Mouse (Mus musculus) midbrain, embryonic 11.5 days (tissue): ENCODE data around the gene Padi2. TPM values are rescaled to one million over a fixed set of nuclear protein-coding genes. Genes with fewer than 3 reads are reported as not detected.
A peak's percentile ranks its signal among the peaks of the same experiment; 100 is the strongest.

Experiments used
- ATAC-seq: fragments of 200-750 bp; cut with Nextera tagmentation; 2 replicates; pipeline ENCODE4 v1.8.0; 2017; ENCODE audit warnings: moderate TSS enrichment, moderate library complexity; ENCODE audit not compliant: low FRiP score
- DNase-seq: peaks from one replicate; pipeline ENCODE4 v3.0.0; 2015; ENCODE audit warnings: low spot score; ENCODE audit errors: missing footprints
- H3K27ac ChIP-seq: fragments of 300-500 bp; sonication (generic); 2 replicates; pipeline ENCODE4 v1.5.1; 2014; ENCODE audit warnings: low read depth, low read length
- H3K27me3 ChIP-seq: fragments of 300-500 bp; sonication (generic); 2 replicates; pipeline ENCODE4 v1.6.1; 2014; ENCODE audit warnings: mild to moderate bottlenecking, low read length, moderate library complexity, mixed read lengths; ENCODE audit not compliant: control insufficient read depth, insufficient read depth
- H3K36me3 ChIP-seq: fragments of 300-500 bp; sonication (generic); 2 replicates; pipeline ENCODE4 v1.6.1; 2014; ENCODE audit warnings: mild to moderate bottlenecking, low read length, moderate library complexity, mixed read lengths; ENCODE audit not compliant: control insufficient read depth, insufficient read depth
- H3K4me1 ChIP-seq: fragments of 300-500 bp; sonication (generic); 2 replicates; pipeline ENCODE4 v1.6.1; 2014; ENCODE audit warnings: low read length; ENCODE audit not compliant: control insufficient read depth, insufficient read depth
- H3K4me2 ChIP-seq: fragments of 300-500 bp; sonication (generic); 2 replicates; pipeline ENCODE4 v1.6.1; 2014; ENCODE audit warnings: mild to moderate bottlenecking, moderate library complexity
- H3K4me3 ChIP-seq: fragments of 300-500 bp; sonication (generic); 2 replicates; pipeline ENCODE4 v1.5.1; 2014; ENCODE audit warnings: low read depth, low read length
- H3K9ac ChIP-seq: fragments of 300-500 bp; sonication (generic); 2 replicates; pipeline ENCODE4 v1.6.1; 2014; ENCODE audit warnings: low read length
- H3K9me3 ChIP-seq: fragments of 300-500 bp; sonication (generic); 2 replicates; pipeline ENCODE4 v1.6.1; 2016; ENCODE audit warnings: low read length; ENCODE audit not compliant: control insufficient read depth
- WGBS: fragments of 180-500 bp; shearing (Covaris S2); extraction: QIAGEN DNeasy Blood & Tissue Kit; methylation state at CpG from one replicate; pipeline ENCODE4 v1.1.7; 2014; 5-methylcytosine and 5-hydroxymethylcytosine counted together
- polyA plus RNA-seq: library from polyadenylated mRNA; unstranded; fragments of >200 nt; fragmentation: Nextera tagmentation; extraction: Ambion mirVana; gene quantifications from 2 replicates; pipeline ENCODE4 v1.2.1, GENCODE M21; 2014

Padi2 gene
- polyA plus RNA-seq, 1 experiment from 2014 or later: 0.49 TPM

DNA sequence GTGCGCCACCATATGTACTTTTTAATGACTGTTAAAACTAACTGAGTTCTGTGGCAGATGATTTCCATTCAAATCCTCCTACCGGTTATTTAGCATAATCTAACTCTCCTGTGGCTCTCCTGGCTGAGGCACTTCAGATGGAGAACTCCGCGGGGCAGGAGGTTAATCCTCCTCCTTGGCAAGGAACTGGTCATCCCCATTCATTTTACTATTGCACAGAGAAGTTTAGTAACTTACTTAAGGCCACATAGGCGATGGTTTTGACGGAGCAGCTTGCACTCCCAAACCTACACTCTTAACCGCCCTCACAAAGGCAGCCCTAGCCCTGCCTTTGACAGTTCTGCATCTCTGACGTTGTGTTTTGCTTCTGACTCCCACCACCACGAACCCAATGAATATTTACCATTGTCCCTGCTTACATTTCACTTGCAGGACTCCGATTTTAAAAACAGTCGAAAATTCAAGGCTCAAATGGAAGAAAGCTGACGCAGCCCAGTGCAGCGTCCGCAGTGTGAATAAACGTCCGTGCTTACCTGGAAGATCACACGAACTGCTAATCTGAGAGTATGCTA is 51.1 kb downstream of the Padi2 start:
- no peak for ATAC-seq
- Histone ChIP-seq H3K9ac (peak overlapping the region; percentile 36), H3K4me2 (peak overlapping the region; percentile 53), H3K36me3 (no peaks in the 10 kb centered on the region), H3K4me1 (peaks cover 14% of the 10 kb centered on the region), H3K27ac (peak overlapping the region; percentile 7), H3K9me3 (no peaks in the 10 kb centered on the region), H3K27me3 (no peaks in the 10 kb centered on the region), H3K4me3 (peak overlapping the region; percentile 31)
- WGBS: 6% methylated on average over 17 of the region's 17 CpGs
- peak; percentile 96 for DNase-seq

DNA sequence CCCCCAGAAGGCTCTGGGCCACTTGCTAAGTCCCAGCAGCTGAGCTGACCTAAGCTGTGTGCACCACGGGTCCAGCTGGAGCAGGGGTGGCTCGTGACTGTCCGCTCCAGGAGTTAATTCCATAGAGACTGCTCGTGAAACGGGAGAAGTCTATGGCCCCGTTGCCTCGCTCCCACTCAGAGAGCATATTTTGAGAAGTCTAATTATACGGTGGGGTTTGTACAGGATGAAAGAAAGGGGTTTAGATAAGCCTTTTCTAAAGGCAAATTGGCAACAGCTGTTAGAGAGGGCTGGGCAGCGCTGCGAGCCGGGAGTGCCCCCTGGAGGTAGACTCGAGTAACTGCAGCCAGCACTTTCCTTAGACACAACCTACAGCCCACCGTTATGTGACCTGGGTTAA is 51.6 kb downstream of the Padi2 start:
- H3K27ac ChIP-seq: peak overlapping the region; percentile 7
- H3K9ac ChIP-seq: peak overlapping the region; percentile 36
- peak overlapping the region; percentile 53 for H3K4me2 ChIP-seq

DNA sequence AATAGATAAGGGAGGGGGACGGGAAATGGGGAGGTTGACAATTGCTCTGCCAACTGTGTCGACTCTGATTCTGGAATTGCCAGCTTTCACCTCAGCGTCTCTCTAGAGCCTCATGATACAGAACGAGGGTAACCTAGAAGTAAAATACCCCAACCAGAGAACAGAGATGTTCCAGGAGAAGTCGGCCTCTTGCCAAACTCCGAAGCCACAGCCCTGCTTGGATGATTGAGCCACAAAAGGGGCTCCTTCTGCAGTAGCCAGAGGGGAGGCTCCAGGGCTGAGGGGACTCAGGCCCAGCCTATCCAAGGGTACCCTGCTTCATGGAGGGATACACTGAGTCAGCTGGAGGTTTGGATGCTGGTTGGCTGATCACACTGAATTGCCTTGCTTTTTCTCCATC is 52.2 kb downstream of the Padi2 start:
- Histone ChIP-seq H3K27me3 (no peaks in the 10 kb centered on the region), H3K9me3 (no peaks in the 10 kb centered on the region), H3K4me3 (no peak overlapping the region), H3K36me3 (no peaks in the 10 kb centered on the region), H3K4me2 (no peak overlapping the region), H3K9ac (no peak overlapping the region), H3K4me1 (peaks cover 20% of the 10 kb centered on the region), H3K27ac (no peak overlapping the region)
- ATAC-seq (no peak), DNase-seq (no peak)
- WGBS: 63% methylated on average over 6 of the region's 6 CpGs

More for the DNA sequence above, 51.6 kb downstream of the Padi2 start:
- peak overlapping the region; percentile 31 for H3K4me3 ChIP-seq
- peaks cover 19% of the 10 kb centered on the region for H3K4me1 ChIP-seq
- WGBS: 1% methylated on average over 13 of the region's 13 CpGs
- H3K27me3 ChIP-seq: no peaks in the 10 kb centered on the region
- ATAC-seq: peak; percentile 36
- peak; percentile 98 for DNase-seq
- H3K36me3 ChIP-seq: no peaks in the 10 kb centered on the region
- H3K9me3 ChIP-seq: no peaks in the 10 kb centered on the region

DNA sequence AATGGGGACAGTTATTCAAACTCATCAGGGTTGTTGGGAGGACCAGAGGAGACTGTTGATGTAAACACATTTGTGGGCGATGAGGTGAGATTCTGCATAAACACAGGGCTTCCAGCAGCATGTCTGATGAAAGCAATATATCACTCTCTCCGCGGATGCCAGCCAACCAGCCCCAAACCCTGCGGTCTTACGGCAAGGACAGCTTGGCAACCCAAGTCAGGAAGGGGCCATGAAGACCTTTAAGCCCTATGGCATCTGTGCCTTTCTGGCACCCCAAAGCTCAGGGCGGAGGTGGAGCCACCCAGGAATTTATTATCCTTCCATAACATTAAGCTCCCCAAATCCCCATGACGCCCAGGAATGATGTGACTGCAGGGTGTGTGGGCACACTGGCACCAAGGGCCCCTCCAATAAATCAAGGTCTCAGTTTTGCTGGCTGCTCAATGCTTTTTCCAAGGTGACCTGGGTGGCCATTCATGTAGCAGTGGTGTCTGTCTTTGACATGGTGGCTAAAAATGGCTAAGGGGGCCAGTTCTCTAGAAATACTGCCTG is 53.1 kb downstream of the Padi2 start:
- Histone ChIP-seq H3K9ac (no peak overlapping the region), H3K27me3 (no peaks in the 10 kb centered on the region), H3K4me1 (peaks cover 22% of the 10 kb centered on the region), H3K27ac (no peak overlapping the region), H3K4me3 (no peak overlapping the region), H3K9me3 (no peaks in the 10 kb centered on the region), H3K36me3 (no peaks in the 10 kb centered on the region), H3K4me2 (no peak overlapping the region)
- no peak for DNase-seq
- ATAC-seq: no peak
- WGBS: 90% methylated on average over 7 of the region's 7 CpGs

DNA sequence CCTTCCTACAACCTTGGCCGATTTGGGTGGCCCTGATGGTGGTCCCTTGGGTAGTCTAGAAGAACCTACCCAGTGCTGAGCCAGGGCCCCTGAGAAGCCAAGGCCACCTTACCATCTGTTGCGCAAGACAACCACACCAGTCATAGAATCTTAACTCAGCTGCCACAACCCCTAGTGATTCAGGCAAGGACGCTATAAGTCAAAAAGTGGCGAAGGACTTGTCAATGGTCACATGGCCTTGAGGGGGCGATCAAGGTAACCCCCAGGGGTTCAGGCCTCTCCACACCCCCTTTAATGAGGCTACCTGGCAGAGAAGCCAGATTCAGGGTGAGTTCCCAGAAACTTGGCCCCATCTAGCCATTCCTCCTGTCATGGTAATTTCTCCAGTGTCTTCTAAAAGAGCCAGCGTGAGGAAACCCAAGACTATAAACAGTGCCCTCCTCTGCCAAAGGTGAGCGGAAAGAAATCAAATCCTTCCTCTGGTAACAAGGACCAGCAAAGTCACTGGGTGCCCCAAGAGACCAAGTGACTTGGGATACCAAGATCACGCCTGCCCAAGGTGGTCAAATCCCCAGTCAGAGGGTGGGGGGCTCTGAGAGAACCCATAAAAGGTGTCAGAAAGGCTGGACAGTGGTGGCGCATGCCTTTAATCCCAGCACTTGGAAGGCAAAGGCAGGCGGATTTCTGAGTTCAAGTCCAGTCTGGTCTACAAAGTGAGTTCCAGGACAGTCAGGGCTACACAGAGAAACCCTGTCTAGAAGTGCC is 53.8 kb downstream of the Padi2 start:
- Histone ChIP-seq H3K9me3 (no peaks in the 10 kb centered on the region), H3K4me3 (no peak overlapping the region), H3K27me3 (no peaks in the 10 kb centered on the region), H3K9ac (no peak overlapping the region), H3K4me1 (peaks cover 23% of the 10 kb centered on the region), H3K36me3 (no peaks in the 10 kb centered on the region), H3K27ac (no peak overlapping the region), H3K4me2 (no peak overlapping the region)
- WGBS: 81% methylated on average over 10 of the region's 10 CpGs
- ATAC-seq (no peak), DNase-seq (no peak)

DNA sequence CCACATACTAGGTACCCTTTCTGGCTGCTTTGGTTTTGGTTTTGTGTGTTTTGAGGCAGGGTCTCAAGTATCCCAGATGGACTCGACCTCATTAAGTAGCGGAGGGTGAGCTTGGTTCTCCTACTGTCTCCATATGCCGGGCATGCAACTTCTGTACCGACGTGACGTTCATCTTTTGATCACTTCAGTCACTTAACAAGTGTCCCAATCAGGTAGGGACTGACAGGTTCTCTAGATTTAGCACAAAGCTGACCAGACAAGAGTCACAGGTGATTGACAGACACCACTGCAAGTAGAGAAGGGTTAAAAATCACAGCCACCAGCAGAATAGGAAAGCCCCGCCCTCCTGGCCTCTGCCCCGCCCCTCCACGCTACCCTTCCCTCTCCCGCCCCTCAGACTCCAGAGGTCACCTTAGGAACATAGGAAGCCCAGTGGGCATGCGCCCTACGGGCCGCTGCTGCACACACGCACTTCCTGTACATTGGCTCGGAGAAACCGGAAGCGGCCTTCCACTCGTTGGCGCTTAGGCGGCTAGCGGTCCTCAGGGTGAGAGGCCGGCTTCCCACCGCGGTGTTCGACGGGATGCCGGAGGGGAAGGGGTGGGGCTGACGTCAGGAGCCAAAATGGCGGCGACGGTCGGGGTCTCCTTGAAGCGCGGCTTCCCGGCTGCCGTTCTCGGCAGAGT is 54.8 kb downstream of the Padi2 start, which contains the start of gene Sdhb:
TSS of gene Sdhb (plus strand) at position 423 of the 686 bp plus-strand sequence.
- Histone ChIP-seq H3K4me2 (peak within 1 kb of the TSS; percentile 96), H3K27me3 (no peaks in the 10 kb centered on the region), H3K4me1 (peaks cover 23% of the 10 kb centered on the region), H3K27ac (peak within 1 kb of the TSS; percentile 67), H3K36me3 (no peaks in the 10 kb centered on the region), H3K9ac (peak within 1 kb of the TSS; percentile 96), H3K9me3 (no peaks in the 10 kb centered on the region), H3K4me3 (peak within 1 kb of the TSS; percentile 74)
- WGBS: 3% methylated on average over 37 of the region's 37 CpGs
- ATAC-seq (peak; percentile 96), DNase-seq (peak; percentile 98)

DNA sequence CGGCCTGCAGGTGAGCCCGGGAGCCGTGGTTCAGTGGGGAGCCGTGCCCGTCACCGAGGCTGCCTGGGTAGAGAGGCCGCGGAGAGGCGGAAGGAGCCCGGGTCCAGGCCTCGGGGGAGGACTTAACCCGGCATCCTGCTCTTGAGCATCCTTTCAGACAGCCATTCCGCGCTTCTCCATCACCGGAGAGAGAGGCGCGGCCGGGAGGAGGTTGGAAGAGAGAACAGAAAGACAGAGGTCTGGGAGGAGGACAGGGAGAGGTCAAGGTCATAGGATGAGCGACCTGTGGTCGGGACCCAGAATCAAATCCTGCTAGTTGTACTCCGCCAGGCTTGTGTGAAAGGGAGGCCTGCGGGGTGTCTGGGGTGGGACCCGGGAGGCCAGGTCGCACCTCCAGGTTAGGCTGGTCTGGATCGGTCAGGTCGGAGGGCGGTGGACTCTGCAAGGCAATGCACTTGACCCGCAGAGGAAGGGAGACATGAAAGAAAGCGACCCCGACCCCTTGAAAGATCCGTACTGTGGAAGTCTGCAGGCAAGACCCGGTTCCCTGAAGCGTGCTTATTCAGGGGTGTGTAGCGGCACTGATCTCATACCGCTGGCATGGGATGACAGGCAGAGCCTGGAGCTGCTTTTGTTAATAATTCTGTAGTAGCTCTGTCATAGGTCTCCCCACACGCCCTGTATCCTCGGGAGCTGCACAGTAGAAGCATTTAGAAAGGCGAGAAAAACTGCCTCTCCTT is 55.5 kb downstream of the Padi2 start:
- WGBS: 2% methylated on average over 38 of the region's 38 CpGs
- DNase-seq: no peak
- peak; percentile 6 for ATAC-seq
- H3K9ac ChIP-seq: peak overlapping the region; percentile 96
- H3K4me2 ChIP-seq: peak overlapping the region; percentile 96
- no peaks in the 10 kb centered on the region for H3K9me3 ChIP-seq
- peaks cover 22% of the 10 kb centered on the region for H3K4me1 ChIP-seq
- H3K27ac ChIP-seq: peak overlapping the region; percentile 67
- peak overlapping the region; percentile 74 for H3K4me3 ChIP-seq
- no peaks in the 10 kb centered on the region for H3K27me3 ChIP-seq
- no peaks in the 10 kb centered on the region for H3K36me3 ChIP-seq

DNA sequence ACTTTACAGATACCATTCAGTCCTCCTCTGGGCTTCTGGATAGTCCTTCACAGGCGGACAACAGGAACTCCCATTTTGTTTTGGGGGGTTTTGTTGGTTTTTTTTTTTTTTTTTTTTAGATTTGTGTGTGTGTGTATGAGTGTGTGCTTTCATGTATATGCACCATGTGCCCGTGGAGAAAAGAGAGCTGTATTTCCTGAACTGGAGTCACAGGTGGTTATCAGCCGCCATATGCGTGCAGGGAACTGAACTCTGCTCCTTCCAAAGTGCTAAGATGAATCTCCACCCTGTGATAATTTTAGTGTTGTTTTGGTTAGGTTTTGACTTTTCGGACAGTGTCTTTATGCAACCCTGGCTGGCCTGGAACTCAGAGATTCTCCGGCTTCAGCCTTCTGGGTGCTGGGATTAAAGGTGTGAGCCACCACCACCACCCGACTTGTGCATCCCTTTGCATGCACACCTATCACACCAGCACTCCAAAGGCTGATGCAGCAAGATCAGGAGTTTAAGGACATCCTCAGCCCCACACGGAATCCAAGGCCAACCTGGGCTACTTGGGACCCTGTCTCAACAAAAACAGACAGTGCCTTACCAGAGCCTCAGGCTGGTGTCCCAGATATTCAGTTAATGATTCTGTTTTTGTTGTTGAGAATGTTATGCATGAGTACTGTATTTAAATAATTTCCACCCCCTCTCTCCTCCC is 56.2 kb downstream of the Padi2 start:
- H3K27ac ChIP-seq: no peak overlapping the region
- H3K4me2 ChIP-seq: peak overlapping the region; percentile 96
- H3K36me3 ChIP-seq: no peaks in the 10 kb centered on the region; the same call in 1 of the 2 replicates
- no peaks in the 10 kb centered on the region for H3K27me3 ChIP-seq
- DNase-seq (no peak), ATAC-seq (no peak)
- peaks cover 16% of the 10 kb centered on the region for H3K4me1 ChIP-seq
- 82% methylated on average over 8 of the region's 8 CpGs for WGBS
- H3K9me3 ChIP-seq: no peaks in the 10 kb centered on the region
- H3K4me3 ChIP-seq: peak overlapping the region; percentile 74
- peak overlapping the region; percentile 96 for H3K9ac ChIP-seq
